Mouse (Mus musculus) bone marrow, adult 2 months (tissue): Measurements from ENCODE around the gene Slc51a. TPM values are rescaled to one million over a fixed set of nuclear protein-coding genes. Genes with fewer than 3 reads are reported as not detected.
"Not testable (repeated sequence)": the region's sequence is repeated elsewhere in the genome, so short reads cannot be mapped to it uniquely, and the experiment has no call there.

Source experiments
- H3K27ac ChIP-seq: fragments of 200-500 bp; 2 replicates; pipeline ENCODE4 v1.5.1; 2012; ENCODE audit warnings: low read depth, mild to moderate bottlenecking, control low read depth, inconsistent platforms, low read length; ENCODE audit not compliant: control insufficient read depth, poor library complexity, insufficient read depth
- H3K4me1 ChIP-seq: fragments of 200-500 bp; 2 replicates; pipeline ENCODE4 v1.6.1; 2011; ENCODE audit warnings: low read length; ENCODE audit not compliant: control insufficient read depth, insufficient read depth
- H3K4me3 ChIP-seq: fragments of 200-500 bp; replicated peaks from 2 replicates; pipeline ENCODE3; 2011; ENCODE audit warnings: mild to moderate bottlenecking, low read depth, low read length, control low read depth; ENCODE audit not compliant: control insufficient read depth
- CTCF ChIP-seq: fragments of 200-500 bp; IDR thresholded peaks from 2 replicates; pipeline ENCODE4 v1.5.1; 2011; ENCODE audit warnings: low read length, control low read depth; ENCODE audit not compliant: control insufficient read depth, insufficient read depth
- POLR2A ChIP-seq: fragments of 200-500 bp; IDR thresholded peaks from 2 replicates; pipeline ENCODE4 v1.6.1; 2011; ENCODE audit warnings: low read depth, mild to moderate bottlenecking, control low read depth, low read length, borderline replicate concordance; ENCODE audit not compliant: control insufficient read depth
- WGBS: fragments of 180-500 bp; shearing (Covaris S2); methylation state at CpG from one replicate; pipeline ENCODE4 v1.1.7; 2018; 5-methylcytosine and 5-hydroxymethylcytosine counted together
- polyA plus RNA-seq: library from polyadenylated mRNA; stranded (reverse); fragments of >200 nt; gene quantifications from 2 replicates; pipeline ENCODE4 v1.2.4, GENCODE M21; 2011; ENCODE audit warnings: low replicate concordance; ENCODE audit not compliant: missing spikeins, insufficient read depth, insufficient read length

Gene Slc51a
- polyA plus RNA-seq, 1 experiment: not detected

- Histone ChIP-seq H3K4me1 (peaks cover 7% of the 10 kb centered on the region), H3K4me3 (no peak overlapping the region), H3K27ac (no peak overlapping the region)
- 78% methylated on average over 7 of the region's 7 CpGs for WGBS
- no peak for TF ChIP-seq CTCF
- TF ChIP-seq POLR2A: no peak
These were observed 19.2 kb upstream of the Slc51a start for GRCm38 (mm10) chr16:32506868-32507267.

GRCm38 (mm10) chr16:32506298-32506697 is 18.6 kb upstream of the Slc51a start:
- TF ChIP-seq POLR2A (no peak), CTCF (no peak)
- H3K4me3 ChIP-seq: no peak overlapping the region
- H3K27ac ChIP-seq: no peak overlapping the region
- WGBS: 90% methylated on average over 8 of the region's 8 CpGs
- peaks cover 6% of the 10 kb centered on the region for H3K4me1 ChIP-seq

GRCm38 (mm10) chr16:32503633-32504032 is 16.0 kb upstream of the Slc51a start:
- H3K27ac ChIP-seq: no peak overlapping the region
- H3K4me3 ChIP-seq: no peak overlapping the region
- no peaks in the 10 kb centered on the region; the same call in 1 of the 2 replicates for H3K4me1 ChIP-seq
- TF ChIP-seq POLR2A: no peak
- no peak for TF ChIP-seq CTCF
- 69% methylated on average over 6 of the region's 6 CpGs for WGBS

GRCm38 (mm10) chr16:32502621-32503335 is 15.1 kb upstream of the Slc51a start:
- 72% methylated on average over 12 of the region's 12 CpGs for WGBS
- H3K27ac ChIP-seq: no peak overlapping the region
- H3K4me1 ChIP-seq: no peaks in the 10 kb centered on the region; the same call in 1 of the 2 replicates
- no peak overlapping the region for H3K4me3 ChIP-seq
- no peak for TF ChIP-seq POLR2A
- no peak for TF ChIP-seq CTCF

GRCm38 (mm10) chr16:32501459-32501858 is 13.8 kb upstream of the Slc51a start:
- TF ChIP-seq CTCF (no peak), POLR2A (no peak)
- Histone ChIP-seq H3K4me1 (no peaks in the 10 kb centered on the region; the same call in 1 of the 2 replicates), H3K27ac (no peak overlapping the region), H3K4me3 (no peak overlapping the region)
- WGBS: 30% methylated on average over 7 of the region's 7 CpGs

- Histone ChIP-seq H3K4me3 (no peak overlapping the region), H3K27ac (no peak overlapping the region), H3K4me1 (no peaks in the 10 kb centered on the region; the same call in 1 of the 2 replicates)
- no peak for TF ChIP-seq POLR2A
- peak; percentile 97 for TF ChIP-seq CTCF
- WGBS: 13% methylated on average over 22 of the region's 22 CpGs
These were observed 11.9 kb upstream of the Slc51a start for GRCm38 (mm10) chr16:32499430-32500037.

- no peak overlapping the region for H3K4me3 ChIP-seq
- WGBS: 84% methylated on average over 13 of the region's 13 CpGs
- H3K27ac ChIP-seq: no peak overlapping the region
- TF ChIP-seq POLR2A: no peak
- no peak for TF ChIP-seq CTCF
- H3K4me1 ChIP-seq: no peaks in the 10 kb centered on the region; the same call in 1 of the 2 replicates
These were observed 11.3 kb upstream of the Slc51a start for GRCm38 (mm10) chr16:32498996-32499395.

GRCm38 (mm10) chr16:32495965-32496364 is 8.3 kb upstream of the Slc51a start, which contains the start of gene Zdhhc19:
Gene Zdhhc19 (plus strand): TSS chr16:32496265.
- TF ChIP-seq CTCF: no peak
- Histone ChIP-seq H3K4me1 (no peaks in the 10 kb centered on the region), H3K4me3 (no peak within 1 kb of the TSS), H3K27ac (no peak within 1 kb of the TSS)
- WGBS: 70% methylated on average over 3 of the region's 3 CpGs

GRCm38 (mm10) chr16:32494371-32494770 is 6.7 kb upstream of the Slc51a start:
- H3K4me3 ChIP-seq, H3K4me1 ChIP-seq, H3K27ac ChIP-seq: not testable (repeated sequence)
- 62% methylated on average over 6 of the region's 6 CpGs for WGBS
